Mouse (Mus musculus) embryonic facial prominence, embryonic 12.5 days (tissue): ENCODE measurements around the gene Insl5. TPM values are rescaled to one million over a fixed set of nuclear protein-coding genes. Genes with fewer than 3 reads are reported as not detected.

Experiments
- ATAC-seq: fragments of 200-750 bp; cut with Nextera tagmentation; 2 replicates; pipeline ENCODE4 v1.8.0; 2017; ENCODE audit not compliant: insufficient number of reproducible peaks, insufficient read depth, low FRiP score, low TSS enrichment
- H3K27ac ChIP-seq: fragments of 300-500 bp; sonication (generic); 2 replicates; pipeline ENCODE4 v1.5.1; 2016; ENCODE audit warnings: mild to moderate bottlenecking
- H3K27me3 ChIP-seq: fragments of 300-500 bp; sonication (generic); 2 replicates; pipeline ENCODE4 v1.6.1; 2016; ENCODE audit warnings: mild to moderate bottlenecking, moderate library complexity
- H3K36me3 ChIP-seq: fragments of 300-500 bp; sonication (generic); 2 replicates; pipeline ENCODE4 v1.6.1; 2016; ENCODE audit warnings: mild to moderate bottlenecking
- H3K4me1 ChIP-seq: fragments of 300-500 bp; sonication (generic); 2 replicates; pipeline ENCODE4 v1.6.1; 2016
- H3K4me2 ChIP-seq: fragments of 300-500 bp; sonication (generic); replicated peaks from 2 replicates; pipeline ENCODE4 v1.6.1; 2016; ENCODE audit warnings: mild to moderate bottlenecking, moderate library complexity
- H3K4me3 ChIP-seq: fragments of 300-500 bp; sonication (generic); 2 replicates; pipeline ENCODE4 v1.5.1; 2016; ENCODE audit warnings: mild to moderate bottlenecking
- H3K9ac ChIP-seq: fragments of 300-500 bp; sonication (generic); 2 replicates; pipeline ENCODE4 v1.6.1; 2016; ENCODE audit warnings: mild to moderate bottlenecking, moderate library complexity
- H3K9me3 ChIP-seq: fragments of 300-500 bp; sonication (generic); 2 replicates; pipeline ENCODE4 v1.6.1; 2016; ENCODE audit warnings: mild to moderate bottlenecking, moderate library complexity
- WGBS: fragments of 180-500 bp; shearing (Covaris S2); methylation state at CpG from one replicate; pipeline ENCODE4 v1.1.7; 2016; 5-methylcytosine and 5-hydroxymethylcytosine counted together
- polyA plus RNA-seq: library from polyadenylated mRNA; unstranded; fragments of >200 nt; fragmentation: Nextera tagmentation; extraction: Ambion mirVana; gene quantifications from 2 replicates; pipeline ENCODE4 v1.2.1, GENCODE M21; 2016

Gene Insl5
- polyA plus RNA-seq, 1 experiment from 2014 or later, result 0.24 TPM

DNA sequence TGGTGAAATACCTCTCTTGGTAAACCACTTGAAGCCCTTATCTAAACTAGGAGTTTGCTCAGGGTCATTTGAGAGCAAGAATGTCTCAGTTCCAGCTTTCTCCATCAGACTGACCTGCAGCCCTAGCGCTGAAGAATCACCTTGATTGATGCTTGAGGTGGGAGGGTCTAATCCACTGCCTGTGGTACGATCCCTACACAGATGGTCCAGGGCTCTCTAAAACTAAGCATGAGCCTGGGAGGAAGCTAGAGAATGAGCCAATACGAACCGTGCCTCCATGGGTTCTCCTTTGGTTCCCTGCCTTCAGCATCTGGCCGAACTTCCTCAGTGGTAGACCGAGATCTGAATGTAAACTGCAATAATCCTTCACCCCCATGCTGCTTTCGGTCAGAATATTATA is 1.1 kb upstream of the Insl5 start:
- Histone ChIP-seq H3K27me3 (no peaks in the 10 kb centered on the region), H3K4me2 (no peak overlapping the region), H3K4me1 (no peaks in the 10 kb centered on the region), H3K27ac (no peak overlapping the region), H3K36me3 (no peaks in the 10 kb centered on the region), H3K9me3 (no peaks in the 10 kb centered on the region), H3K9ac (no peak overlapping the region), H3K4me3 (no peak overlapping the region)
- WGBS, result 84% methylated on average over 7 of the region's 7 CpGs
- no peak for ATAC-seq

DNA sequence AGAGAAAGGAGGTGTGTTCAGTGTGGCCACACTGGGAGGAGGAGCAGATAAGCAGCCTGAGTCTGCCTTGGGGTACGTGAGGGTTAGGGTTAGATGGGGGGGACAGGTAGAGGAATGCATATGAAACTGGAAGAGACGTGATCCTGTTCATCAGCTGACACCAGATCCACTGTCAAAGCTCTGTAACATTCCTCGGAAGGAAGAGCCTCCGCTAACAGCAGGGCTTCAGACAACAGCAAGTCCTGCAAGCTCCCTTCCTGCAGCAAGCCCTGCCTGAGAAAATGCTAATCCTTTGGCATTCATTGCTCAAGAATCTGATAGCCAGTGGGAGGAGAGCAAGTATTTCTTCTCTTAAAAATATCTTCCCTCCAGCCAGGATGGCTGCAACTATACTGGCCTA is 13.2 kb downstream of the Insl5 start:
- Histone ChIP-seq H3K4me3 (no peak overlapping the region), H3K27ac (0 out of 2 replicates have a peak overlapping the region, but pooled peaks have one; percentile 36), H3K36me3 (no peaks in the 10 kb centered on the region), H3K9ac (no peak overlapping the region), H3K4me1 (peaks cover 19% of the 10 kb centered on the region), H3K4me2 (peak overlapping the region; percentile 16), H3K27me3 (no peaks in the 10 kb centered on the region), H3K9me3 (no peaks in the 10 kb centered on the region)
- peak; percentile 30; the same call in 1 of the 2 replicates for ATAC-seq
- 8% methylated on average over 4 of the region's 4 CpGs for WGBS

DNA sequence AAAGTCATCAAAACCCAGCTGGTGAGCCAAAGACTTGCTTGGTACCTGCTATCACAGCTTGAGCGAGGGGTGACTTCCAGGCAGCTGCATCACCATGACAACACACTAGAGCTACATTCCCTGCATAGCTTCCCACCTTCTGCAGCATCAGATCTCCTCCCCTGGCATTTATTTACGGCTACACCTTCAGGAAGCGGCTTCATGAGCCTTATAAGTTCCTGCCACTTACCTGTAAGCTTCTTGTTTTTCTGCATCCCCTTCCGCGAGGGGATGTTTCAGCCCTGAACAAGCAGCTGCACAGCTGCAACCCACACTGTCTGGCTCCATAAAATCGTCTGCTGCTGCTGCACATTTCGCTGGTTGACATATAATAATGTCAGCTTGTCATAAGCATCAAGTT is 14.8 kb downstream of the Insl5 start:
- H3K9me3 ChIP-seq, result no peaks in the 10 kb centered on the region
- H3K27ac ChIP-seq, result no peak overlapping the region
- no peak for ATAC-seq
- H3K36me3 ChIP-seq, result no peaks in the 10 kb centered on the region
- no peak overlapping the region for H3K4me2 ChIP-seq
- H3K27me3 ChIP-seq, result no peaks in the 10 kb centered on the region
- no peak overlapping the region for H3K4me3 ChIP-seq
- H3K9ac ChIP-seq, result no peak overlapping the region; the same call in 1 of the 2 replicates
- WGBS, result 33% methylated on average over 7 of the region's 7 CpGs
- H3K4me1 ChIP-seq, result peaks cover 26% of the 10 kb centered on the region

DNA sequence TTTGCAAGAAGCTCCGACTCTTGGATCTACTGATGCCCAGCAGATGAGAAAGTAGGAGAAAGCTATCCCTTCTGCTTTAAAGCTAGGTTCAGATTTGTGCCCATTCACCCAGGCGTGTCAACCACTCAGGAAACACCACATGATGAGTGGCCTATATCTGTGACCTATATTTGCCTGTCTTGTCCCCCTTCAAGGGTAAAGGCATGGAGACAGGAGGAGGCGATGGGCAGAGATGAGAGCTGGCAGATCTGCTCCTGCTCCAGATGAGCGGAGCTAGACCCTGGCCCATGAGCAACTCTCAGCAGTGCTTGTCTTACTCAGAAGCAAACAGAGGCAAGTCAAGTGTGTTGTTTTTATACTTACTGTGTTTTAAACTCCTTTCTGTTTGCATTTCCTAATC is 15.9 kb downstream of the Insl5 start:
- H3K27ac ChIP-seq, result no peak overlapping the region
- no peak overlapping the region for H3K4me3 ChIP-seq
- no peak for ATAC-seq
- WGBS, result 91% methylated on average over 4 of the region's 4 CpGs
- H3K9ac ChIP-seq, result no peak overlapping the region
- H3K27me3 ChIP-seq, result no peaks in the 10 kb centered on the region
- no peak overlapping the region for H3K4me2 ChIP-seq
- H3K4me1 ChIP-seq, result peaks cover 37% of the 10 kb centered on the region
- no peaks in the 10 kb centered on the region for H3K9me3 ChIP-seq
- H3K36me3 ChIP-seq, result no peaks in the 10 kb centered on the region

DNA sequence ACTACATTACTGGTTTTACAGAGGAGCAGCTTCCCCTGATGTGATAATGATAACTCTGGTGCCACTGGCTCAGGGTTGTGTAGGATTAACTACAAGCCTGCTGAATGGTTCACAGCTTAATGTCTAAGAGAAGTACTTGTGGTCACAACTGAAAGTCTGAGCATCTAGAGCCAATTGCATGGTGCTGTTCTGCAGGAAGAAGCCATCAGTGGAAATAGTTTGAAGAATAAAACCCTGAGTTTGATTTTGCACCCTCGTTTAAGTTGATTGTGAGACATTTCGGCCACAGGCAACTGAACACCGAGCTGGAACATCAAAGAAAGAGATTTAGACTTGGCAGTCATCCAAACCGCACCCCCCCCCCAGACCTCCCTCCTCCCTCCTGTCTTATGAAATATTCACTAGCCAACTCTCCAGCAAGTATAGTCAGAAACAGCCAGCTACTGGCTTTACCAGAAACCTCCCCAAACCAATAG is 19.7 kb downstream of the Insl5 start:
- Histone ChIP-seq H3K27me3 (no peaks in the 10 kb centered on the region), H3K27ac (peak overlapping the region; percentile 88), H3K4me2 (no peak overlapping the region), H3K4me1 (peaks cover 23% of the 10 kb centered on the region), H3K36me3 (no peaks in the 10 kb centered on the region), H3K9me3 (no peaks in the 10 kb centered on the region), H3K9ac (no peak overlapping the region), H3K4me3 (no peak overlapping the region)
- no peak for ATAC-seq
- 16% methylated on average over 4 of the region's 4 CpGs for WGBS

DNA sequence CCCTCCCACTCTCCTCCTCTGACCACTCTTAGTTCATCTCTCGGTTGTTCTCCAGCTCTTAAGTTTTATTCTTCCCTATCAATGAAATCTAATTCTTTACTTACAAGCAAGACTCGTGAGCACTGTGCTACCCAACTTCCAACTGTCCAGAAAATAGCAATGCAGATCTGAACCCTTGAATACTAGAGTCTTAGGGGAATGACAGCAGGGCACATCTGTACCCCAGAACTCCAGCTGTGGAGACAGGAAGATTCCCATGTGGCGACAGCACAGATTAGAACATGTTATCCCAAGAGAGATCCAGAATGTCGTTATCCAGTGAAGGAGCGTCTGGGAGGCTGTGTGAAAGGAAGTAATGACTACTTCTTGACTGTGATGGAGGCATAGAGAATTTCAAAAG is 20.4 kb downstream of the Insl5 start:
- Histone ChIP-seq H3K9ac (no peak overlapping the region), H3K27ac (peak overlapping the region; percentile 88), H3K4me1 (peaks cover 19% of the 10 kb centered on the region), H3K27me3 (no peaks in the 10 kb centered on the region), H3K9me3 (no peaks in the 10 kb centered on the region), H3K36me3 (no peaks in the 10 kb centered on the region), H3K4me3 (no peak overlapping the region), H3K4me2 (no peak overlapping the region)
- WGBS, result 64% methylated on average over 5 of the region's 5 CpGs
- ATAC-seq, result no peak

DNA sequence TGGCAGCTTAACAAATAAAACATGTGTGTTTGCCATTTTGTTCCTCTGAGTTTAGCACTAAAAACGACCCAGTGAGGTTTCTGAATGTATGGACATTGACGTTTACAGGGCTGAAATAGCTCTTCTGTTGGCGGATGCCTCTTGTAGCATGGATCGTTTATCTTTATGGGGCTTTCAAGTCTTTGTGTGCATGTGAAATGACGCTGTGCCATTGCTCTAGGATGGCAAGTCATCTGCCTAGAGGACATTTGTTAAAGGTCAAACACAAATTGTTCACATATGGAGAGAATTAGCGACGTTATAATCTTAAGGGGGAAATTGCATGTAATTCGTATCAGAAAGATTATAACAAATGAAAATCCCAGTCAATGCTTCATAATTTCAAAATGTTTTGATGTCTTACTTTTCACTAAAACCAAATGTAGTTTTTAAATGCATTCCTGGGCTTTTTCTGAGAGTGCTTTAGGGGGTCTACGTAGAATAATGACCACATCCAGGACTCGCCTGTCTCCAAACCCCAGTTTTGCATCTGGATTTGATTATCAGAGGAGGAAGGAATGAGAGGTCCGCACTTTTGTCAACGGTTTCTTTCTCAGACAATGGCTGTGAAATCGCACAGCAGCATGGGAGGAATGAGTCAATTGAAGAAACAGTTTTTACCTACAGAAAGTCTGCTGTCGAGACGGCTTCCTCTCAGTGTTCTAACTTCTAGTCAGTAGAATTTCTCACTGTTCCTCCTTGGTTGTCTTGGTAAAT is 21.3 kb downstream of the Insl5 start:
- 21% methylated on average over 15 of the region's 15 CpGs for WGBS
- H3K9ac ChIP-seq, result no peak overlapping the region
- ATAC-seq, result no peak
- H3K27ac ChIP-seq, result peak overlapping the region; percentile 88
- H3K4me2 ChIP-seq, result no peak overlapping the region
- no peaks in the 10 kb centered on the region for H3K27me3 ChIP-seq
- H3K4me1 ChIP-seq, result peaks cover 19% of the 10 kb centered on the region
- no peaks in the 10 kb centered on the region for H3K36me3 ChIP-seq
- no peak overlapping the region for H3K4me3 ChIP-seq
- no peaks in the 10 kb centered on the region for H3K9me3 ChIP-seq

DNA sequence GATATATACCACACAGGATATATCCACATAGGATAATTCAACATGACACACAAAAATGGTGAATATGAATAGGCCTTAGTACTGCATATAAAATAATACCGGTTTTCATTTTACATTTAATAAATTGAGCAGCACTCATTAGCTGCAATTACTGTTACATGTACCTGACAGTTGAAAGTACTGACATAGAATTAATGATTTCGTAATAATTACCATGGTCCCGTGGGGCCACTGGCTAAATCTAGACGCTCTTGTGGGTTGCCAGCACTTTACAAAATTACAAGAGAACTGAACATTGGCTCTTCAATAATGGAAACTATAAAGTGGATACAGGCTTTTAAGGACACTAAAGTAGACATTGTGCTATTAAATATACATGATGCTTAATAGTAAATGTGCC is 22.0 kb downstream of the Insl5 start:
- 69% methylated on average over 4 of the region's 4 CpGs for WGBS
- no peak for ATAC-seq

DNA sequence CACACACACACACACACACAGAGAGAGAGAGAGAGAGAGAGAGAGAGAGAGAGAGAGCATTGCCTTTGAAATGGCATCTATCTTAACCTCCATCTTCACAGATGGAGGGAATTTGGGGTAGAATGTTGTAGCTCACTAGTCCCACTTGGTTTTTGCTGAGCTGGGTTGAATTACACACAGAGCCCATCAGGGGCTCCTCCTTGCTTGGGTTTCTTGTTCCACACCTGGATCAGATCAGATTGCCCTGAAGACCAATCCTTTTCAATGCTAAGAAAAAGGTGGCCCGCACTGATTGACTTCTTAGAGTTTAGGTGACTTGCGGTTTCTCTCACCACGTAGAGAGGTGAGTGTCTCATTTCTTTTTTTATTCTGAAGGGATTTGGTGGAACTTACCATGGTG is 35.0 kb downstream of the Insl5 start:
- Histone ChIP-seq H3K9ac (no peak overlapping the region), H3K36me3 (no peaks in the 10 kb centered on the region), H3K27ac (no peak overlapping the region), H3K27me3 (no peaks in the 10 kb centered on the region), H3K4me2 (no peak overlapping the region), H3K9me3 (no peaks in the 10 kb centered on the region), H3K4me1 (peaks cover 16% of the 10 kb centered on the region), H3K4me3 (no peak overlapping the region)
- 27% methylated on average over 3 of the region's 3 CpGs for WGBS
- ATAC-seq, result no peak

More for the DNA sequence above, 22.0 kb downstream of the Insl5 start:
- Histone ChIP-seq H3K27me3 (no peaks in the 10 kb centered on the region), H3K9ac (no peak overlapping the region), H3K36me3 (no peaks in the 10 kb centered on the region), H3K27ac (peak overlapping the region; percentile 88; the same call in 1 of the 2 replicates), H3K4me1 (peaks cover 26% of the 10 kb centered on the region), H3K9me3 (no peaks in the 10 kb centered on the region), H3K4me3 (no peak overlapping the region), H3K4me2 (no peak overlapping the region)

DNA sequence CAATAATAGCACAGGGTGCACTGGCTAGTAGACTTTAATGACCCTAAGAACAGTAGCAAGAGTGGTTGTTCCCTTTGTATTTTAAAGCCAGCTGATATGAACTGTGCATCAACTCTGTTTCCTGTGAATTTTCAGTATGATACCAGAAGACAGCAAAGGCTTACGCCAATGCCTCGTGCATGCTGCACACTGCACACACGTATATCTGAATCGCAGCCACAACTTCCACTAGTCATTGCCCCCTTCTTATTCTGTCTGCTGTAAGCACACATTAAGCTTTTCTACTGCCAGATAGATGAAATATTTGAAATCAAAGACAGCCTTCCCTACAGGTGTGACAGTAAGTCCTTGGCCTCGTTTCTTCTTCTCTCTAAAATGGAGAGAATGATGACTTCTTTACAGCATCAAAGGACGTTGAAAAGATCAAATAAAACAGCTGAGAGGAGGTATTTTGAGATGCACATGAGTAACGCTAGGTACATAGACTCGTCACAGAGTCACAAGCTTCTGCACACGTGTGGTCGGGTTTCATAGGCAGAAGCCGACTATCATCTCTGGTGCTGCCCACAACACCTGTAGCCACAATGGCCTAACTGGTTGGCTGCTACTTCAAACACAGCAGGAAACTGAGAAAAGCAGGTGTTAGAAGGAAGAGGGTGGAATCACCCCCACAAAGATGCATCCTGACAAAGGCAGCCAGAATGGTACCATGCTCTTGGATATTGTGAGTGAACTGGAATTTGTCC is 35.9 kb downstream of the Insl5 start:
- WGBS, result 67% methylated on average over 11 of the region's 11 CpGs
- Histone ChIP-seq H3K9me3 (no peaks in the 10 kb centered on the region), H3K4me3 (no peak overlapping the region), H3K27ac (no peak overlapping the region), H3K36me3 (no peaks in the 10 kb centered on the region), H3K4me2 (no peak overlapping the region), H3K4me1 (peaks cover 16% of the 10 kb centered on the region), H3K27me3 (no peaks in the 10 kb centered on the region), H3K9ac (no peak overlapping the region)
- ATAC-seq, result no peak

DNA sequence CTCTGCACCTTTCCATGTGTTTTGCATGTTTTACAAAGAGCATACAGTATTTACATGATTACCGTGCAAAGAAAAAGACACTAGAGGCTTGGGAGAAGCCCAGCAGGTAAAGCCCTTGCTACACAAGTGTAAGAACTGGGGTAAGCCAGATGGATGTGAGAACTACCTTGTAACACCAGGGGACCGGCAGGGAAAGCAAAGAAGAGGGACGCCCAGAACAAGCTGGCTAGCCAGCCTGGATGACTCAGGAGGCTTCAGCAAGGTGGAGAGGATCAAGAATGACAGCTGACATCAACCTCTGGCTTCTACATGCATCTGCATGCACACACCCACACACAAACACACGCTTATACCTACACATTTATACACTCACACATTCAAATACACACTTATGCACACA is 36.6 kb downstream of the Insl5 start:
- H3K9ac ChIP-seq, result no peak overlapping the region
- no peak overlapping the region for H3K4me3 ChIP-seq
- H3K27ac ChIP-seq, result no peak overlapping the region
- no peak overlapping the region for H3K4me2 ChIP-seq
- H3K27me3 ChIP-seq, result no peaks in the 10 kb centered on the region
- H3K36me3 ChIP-seq, result no peaks in the 10 kb centered on the region
- 76% methylated on average over 4 of the region's 4 CpGs for WGBS
- no peak for ATAC-seq
- H3K4me1 ChIP-seq, result peaks cover 16% of the 10 kb centered on the region
- no peaks in the 10 kb centered on the region for H3K9me3 ChIP-seq

DNA sequence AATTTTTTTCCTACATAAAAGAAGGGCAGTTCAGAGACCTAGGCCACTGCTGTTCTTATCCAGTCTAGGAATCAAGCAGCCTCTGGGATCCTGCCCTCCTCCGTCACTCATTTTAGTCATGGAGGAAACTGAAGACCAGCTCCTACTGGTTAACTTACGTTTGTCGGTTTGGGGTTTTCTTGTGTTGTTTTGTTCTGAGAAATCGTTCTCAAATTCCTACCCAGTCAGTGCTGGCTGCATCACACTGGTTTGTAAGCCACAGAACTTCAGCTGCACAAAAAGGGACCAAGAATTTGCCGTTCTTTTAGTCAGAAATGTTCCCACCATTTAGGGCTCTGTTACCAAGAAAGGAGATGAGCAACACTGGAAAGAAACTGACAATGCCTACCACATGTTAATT is 37.3 kb downstream of the Insl5 start:
- Histone ChIP-seq H3K9ac (no peak overlapping the region), H3K9me3 (no peaks in the 10 kb centered on the region), H3K4me2 (no peak overlapping the region), H3K36me3 (no peaks in the 10 kb centered on the region), H3K27me3 (no peaks in the 10 kb centered on the region), H3K4me3 (no peak overlapping the region), H3K27ac (no peak overlapping the region), H3K4me1 (peaks cover 16% of the 10 kb centered on the region)
- WGBS, result 60% methylated on average over 5 of the region's 5 CpGs
- no peak for ATAC-seq
